In the genomic region with DNA sequence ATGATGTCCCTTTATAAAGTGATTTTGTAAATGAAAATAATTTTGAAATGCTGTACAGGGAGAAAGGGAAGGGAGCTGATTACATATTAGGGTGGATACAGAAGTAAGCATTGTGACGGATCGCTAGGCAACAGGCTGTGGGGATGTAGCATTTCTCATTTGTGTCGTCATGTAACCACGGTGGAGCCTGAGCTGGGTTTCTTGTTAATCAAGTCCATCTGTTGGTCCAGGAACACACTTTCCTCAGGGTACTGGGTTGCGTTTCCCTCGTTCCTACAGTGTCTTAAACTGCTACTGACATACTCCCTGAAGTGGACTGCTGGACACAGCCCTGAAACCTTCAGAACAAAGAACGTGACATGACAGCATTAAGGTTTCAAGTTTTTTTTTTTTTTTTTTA, we compare ENCODE assay signal across 16 mouse cellular contexts. TPM values are rescaled to one million over a fixed set of nuclear protein-coding genes. Genes with fewer than 3 reads are reported as not detected.
DNase-seq lines count a peak whose midpoint lies in the region; ATAC-seq and TF ChIP-seq lines count a peak whose summit lies in the region.
"Had no signal": no experiment of that assay in that cellular context is flagged by ENCODE, and none has a peak within 500 bp of the region (broad histone marks: within the 10 kb centered on the region; RNA-seq: fewer than 3 reads in every experiment).

No protein-coding gene starts in this region.

- 48% methylated on average over 7 of the region's 7 CpGs for WGBS in forebrain, embryonic 14.5 days
- 38% methylated on average over 7 of the region's 7 CpGs for WGBS in forebrain, embryonic 15.5 days
- 24% methylated on average over 7 of the region's 7 CpGs for WGBS in embryonic facial prominence, embryonic 12.5 days
- whole genome bisulfite sequencing in limb, embryonic 14.5 days, result 19% methylated on average over 7 of the region's 7 CpGs

- peak; percentile 50 for DNase-seq in forebrain, embryonic 14.5 days (ENCODE audit: low spot score)
- peak; percentile 89 for DNase-seq in NIH3T3 (ENCODE audit: low read depth)
- peak; percentile 73 for DNase-seq in limb, embryonic 14.5 days (ENCODE audit: low spot score)
- DNase-seq in gastrocnemius, postnatal 14 days, result no peak
- DNase-seq in frontal cortex, postnatal 36 days (ENCODE audit: low spot score in 2 of 2), result no peak
- DNase-seq in heart, postnatal 10 days, result no peak
- DNase-seq: adrenal gland, postnatal 36 days; gastrocnemius, adult 2 months; thymus, adult 2 months had no signal

- no peaks in the 10 kb centered on the region for H3K4me1 ChIP-seq in forebrain, embryonic 14.5 days (ENCODE audit: control insufficient read depth, insufficient read depth, low read length)
- peaks cover 12% of the 10 kb centered on the region for H3K4me1 ChIP-seq in forebrain, embryonic 15.5 days
- H3K4me1 ChIP-seq in embryonic facial prominence, embryonic 12.5 days, result peaks cover 23% of the 10 kb centered on the region
- peaks cover 8% of the 10 kb centered on the region; the same call in 1 of the 2 replicates for H3K4me1 ChIP-seq in limb, embryonic 14.5 days (ENCODE audit: control insufficient read depth, insufficient read depth, low read length)
- H3K4me1 ChIP-seq: heart, embryonic 15.5 days had no signal

- no peaks in the 10 kb centered on the region for H3K9me3 ChIP-seq in forebrain, embryonic 14.5 days (replicated peaks; ENCODE audit: control insufficient read depth, low read length)
- no peaks in the 10 kb centered on the region for H3K9me3 ChIP-seq in forebrain, embryonic 15.5 days
- no peaks in the 10 kb centered on the region for H3K9me3 ChIP-seq in embryonic facial prominence, embryonic 12.5 days
- H3K9me3 ChIP-seq in limb, embryonic 14.5 days (ENCODE audit: control insufficient read depth, low read length), result no peaks in the 10 kb centered on the region
- H3K9me3 ChIP-seq: heart, embryonic 15.5 days; midbrain, embryonic 13.5 days had no signal

- no peak for TF ChIP-seq POLR2A in limb, embryonic 14.5 days (IDR thresholded peaks at IDR 0.05; ENCODE audit: borderline replicate concordance, extremely low read depth, insufficient read depth, insufficient read length)

- no peaks in the 10 kb centered on the region for H3K27me3 ChIP-seq in forebrain, embryonic 14.5 days (replicated peaks; ENCODE audit: control insufficient read depth, insufficient read depth, low read length)
- H3K27me3 ChIP-seq in forebrain, embryonic 15.5 days, result no peaks in the 10 kb centered on the region
- no peaks in the 10 kb centered on the region for H3K27me3 ChIP-seq in embryonic facial prominence, embryonic 12.5 days
- no peaks in the 10 kb centered on the region for H3K27me3 ChIP-seq in limb, embryonic 14.5 days (ENCODE audit: control insufficient read depth, insufficient read depth, low read length)
- H3K27me3 ChIP-seq: heart, embryonic 15.5 days; midbrain, embryonic 13.5 days had no signal

- H3K4me2 ChIP-seq in forebrain, embryonic 14.5 days (ENCODE audit: low read length), result no peak overlapping the region
- H3K4me2 ChIP-seq in forebrain, embryonic 15.5 days (replicated peaks), result no peak overlapping the region
- no peak overlapping the region for H3K4me2 ChIP-seq in embryonic facial prominence, embryonic 12.5 days (replicated peaks)
- H3K4me2 ChIP-seq in limb, embryonic 14.5 days (replicated peaks; ENCODE audit: low read depth, low read length, severe bottlenecking), result no peak overlapping the region
- H3K4me2 ChIP-seq: heart, embryonic 15.5 days; midbrain, embryonic 13.5 days had no signal

- intact Hi-C loops in gastrocnemius, postnatal 14 days (cut with DNase I; ENCODE audit: low total_unique reads), result no loop called here
- intact Hi-C loops in heart, postnatal 10 days (cut with DNase I), result no loop called here

- H3K4me3 ChIP-seq in forebrain, embryonic 14.5 days (ENCODE audit: low read depth, low read length), result no peak overlapping the region
- no peak overlapping the region for H3K4me3 ChIP-seq in forebrain, embryonic 15.5 days
- no peak overlapping the region for H3K4me3 ChIP-seq in embryonic facial prominence, embryonic 12.5 days
- no peak overlapping the region for H3K4me3 ChIP-seq in limb, embryonic 14.5 days (replicated peaks; ENCODE audit: low read length)
- H3K4me3 ChIP-seq: gastrocnemius, adult 2 months; heart, embryonic 15.5 days; midbrain, embryonic 13.5 days had no signal

- peaks cover 25% of the 10 kb centered on the region for H3K36me3 ChIP-seq in forebrain, embryonic 14.5 days (ENCODE audit: control insufficient read depth, insufficient read depth, low read length)
- H3K36me3 ChIP-seq in forebrain, embryonic 15.5 days, result peaks cover 24% of the 10 kb centered on the region
- H3K36me3 ChIP-seq in embryonic facial prominence, embryonic 12.5 days, result peaks cover 37% of the 10 kb centered on the region
- peaks cover 39% of the 10 kb centered on the region for H3K36me3 ChIP-seq in limb, embryonic 14.5 days (ENCODE audit: control insufficient read depth, insufficient read depth, low read length)

- H3K9ac ChIP-seq in forebrain, embryonic 14.5 days (ENCODE audit: low read length), result no peak overlapping the region
- H3K9ac ChIP-seq in forebrain, embryonic 15.5 days (replicated peaks), result no peak overlapping the region
- H3K9ac ChIP-seq in embryonic facial prominence, embryonic 12.5 days, result no peak overlapping the region
- no peak overlapping the region for H3K9ac ChIP-seq in limb, embryonic 14.5 days (ENCODE audit: low read depth, low read length, severe bottlenecking)
- H3K9ac ChIP-seq: heart, embryonic 15.5 days; midbrain, embryonic 13.5 days had no signal

- H3K27ac ChIP-seq in forebrain, embryonic 14.5 days (ENCODE audit: low read depth, low read length), result no peak overlapping the region
- no peak overlapping the region for H3K27ac ChIP-seq in forebrain, embryonic 15.5 days (replicated peaks)
- no peak overlapping the region for H3K27ac ChIP-seq in embryonic facial prominence, embryonic 12.5 days
- no peak overlapping the region for H3K27ac ChIP-seq in limb, embryonic 14.5 days (replicated peaks; ENCODE audit: low read depth, low read length)
- H3K27ac ChIP-seq: gastrocnemius, adult 2 months; heart, embryonic 15.5 days; kidney, postnatal 0 days had no signal

- ATAC-seq in forebrain, embryonic 14.5 days, result no peak
- no peak for ATAC-seq in forebrain, embryonic 15.5 days (replicated peaks)
- peak; percentile 72; the same call in 1 of the 2 replicates for ATAC-seq in embryonic facial prominence, embryonic 12.5 days (ENCODE audit: insufficient number of reproducible peaks, insufficient read depth, low FRiP score, low TSS enrichment)
- ATAC-seq in limb, embryonic 14.5 days (ENCODE audit: low FRiP score, low read depth), result peak; percentile 89
- ATAC-seq: inflammation-experienced regulatory T-cells, adult 6 months; lung, postnatal 0 days had no signal

RNA-seq across cellular contexts. Expression of gene Ttc28, which starts 18.6 kb away (rescaled TPM):
- 29.0 and 37.9 TPM in 2 replicates for polyA plus RNA-seq in forebrain, embryonic 14.5 days (2014; fragmentation: Nextera tagmentation; extraction: Ambion mirVana)
- polyA plus RNA-seq in forebrain, embryonic 15.5 days (2015; fragmentation: Nextera tagmentation; extraction: Ambion mirVana), result 40.7 and 42.8 TPM in 2 replicates
- 21.2 and 23.4 TPM in 2 replicates for polyA plus RNA-seq in embryonic facial prominence, embryonic 12.5 days (2016; fragmentation: Nextera tagmentation; extraction: Ambion mirVana)
- 16.3 and 19.7 TPM in 2 replicates for polyA plus RNA-seq in limb, embryonic 14.5 days (2012; rRNA removed)
- 19.9 and 25.9 TPM in 2 replicates for polyA plus RNA-seq in limb, embryonic 14.5 days (2014; fragmentation: Nextera tagmentation; extraction: Ambion mirVana)
- total RNA-seq in gastrocnemius, postnatal 14 days (2021), result 10 to 100 TPM; 17.9 to 18.4 TPM
- 10 to 100 TPM; 26.7 to 29.3 TPM for total RNA-seq in heart, postnatal 10 days (2021)

RNA-seq across cellular contexts. Expression of gene Chek2, which starts 58.4 kb away (rescaled TPM):
- polyA plus RNA-seq in forebrain, embryonic 14.5 days (2014; fragmentation: Nextera tagmentation; extraction: Ambion mirVana), result 10.2 and 13.9 TPM in 2 replicates
- 13.1 and 14.3 TPM in 2 replicates for polyA plus RNA-seq in forebrain, embryonic 15.5 days (2015; fragmentation: Nextera tagmentation; extraction: Ambion mirVana)
- 26.7 and 30.2 TPM in 2 replicates for polyA plus RNA-seq in embryonic facial prominence, embryonic 12.5 days (2016; fragmentation: Nextera tagmentation; extraction: Ambion mirVana)
- polyA plus RNA-seq in limb, embryonic 14.5 days (2012; rRNA removed), result 15.2 and 18.1 TPM in 2 replicates
- polyA plus RNA-seq in limb, embryonic 14.5 days (2014; fragmentation: Nextera tagmentation; extraction: Ambion mirVana), result 15.5 and 16.2 TPM in 2 replicates
- total RNA-seq in gastrocnemius, postnatal 14 days (2021), result 1 to 10 TPM; 2.1 to 2.4 TPM
- total RNA-seq in heart, postnatal 10 days (2021), result 1 to 10 TPM; 5.7 to 7.0 TPM

RNA-seq across cellular contexts. Expression of gene Hscb, which starts 58.6 kb away (rescaled TPM):
- 9.1 and 11.0 TPM in 2 replicates for polyA plus RNA-seq in forebrain, embryonic 14.5 days (2014; fragmentation: Nextera tagmentation; extraction: Ambion mirVana)
- 11.2 and 11.9 TPM in 2 replicates for polyA plus RNA-seq in forebrain, embryonic 15.5 days (2015; fragmentation: Nextera tagmentation; extraction: Ambion mirVana)
- polyA plus RNA-seq in embryonic facial prominence, embryonic 12.5 days (2016; fragmentation: Nextera tagmentation; extraction: Ambion mirVana), result 27.1 and 31.3 TPM in 2 replicates
- polyA plus RNA-seq in limb, embryonic 14.5 days (2012; rRNA removed), result 19.2 and 19.3 TPM in 2 replicates
- polyA plus RNA-seq in limb, embryonic 14.5 days (2014; fragmentation: Nextera tagmentation; extraction: Ambion mirVana), result 19.4 and 23.9 TPM in 2 replicates
- total RNA-seq in gastrocnemius, postnatal 14 days (2021), result 10 to 100 TPM; 10.1 to 10.5 TPM
- 10 to 100 TPM; 13.7 to 18.9 TPM for total RNA-seq in heart, postnatal 10 days (2021)

Comparison
In these comparisons a context has a peak if more than half of its experiments do, and no peak if none do; other contexts are left out.
1. ATAC-seq: peak in embryonic facial prominence, embryonic 12.5 days (single experiment) and limb, embryonic 14.5 days (single experiment); none in forebrain, embryonic 14.5 days (single experiment) and forebrain, embryonic 15.5 days (single experiment).
2. DNase-seq: peak in forebrain, embryonic 14.5 days (single experiment), NIH3T3 (single experiment) and limb, embryonic 14.5 days (single experiment); none in gastrocnemius, postnatal 14 days (single experiment), frontal cortex, postnatal 36 days (0 of 2) and heart, postnatal 10 days (0 of 2).